Mouse (Mus musculus) bone marrow macrophage, adult 2 months (primary cell): ENCODE results near the gene Phf24.

ENCODE experiments used
- CTCF ChIP-seq: IDR thresholded peaks from 2 replicates; pipeline ENCODE4 v1.5.1; 2012; ENCODE audit warnings: low read depth, mild to moderate bottlenecking, low read length, moderate library complexity
- POLR2A ChIP-seq: IDR thresholded peaks from 2 replicates; pipeline ENCODE4 v1.6.1; 2012; ENCODE audit warnings: mild to moderate bottlenecking, low read depth, low read length, borderline replicate concordance

- TF ChIP-seq POLR2A (no peak), CTCF (no peak)
These were observed 7.7 kb downstream of the Phf24 start for GRCm38 (mm10) chr4:42924095-42924710.
